Mouse (Mus musculus): ENCODE data around the gene Gm19402. TPM values are rescaled to one million over a fixed set of nuclear protein-coding genes. Genes with fewer than 3 reads are reported as not detected.
"Not testable (repeated sequence)": the region's sequence is repeated elsewhere in the genome, so short reads cannot be mapped to it uniquely, and the experiment has no call there.

Gm19402 gene
- total RNA-seq (2012; rRNA removed) = not detected in 2 replicates
- not detected for polyA plus RNA-seq (2012; ENCODE audit: insufficient read depth in 1 of 2, insufficient read length in 2 of 2, low read depth in 1 of 2, low replicate concordance in 2 of 2, missing spikeins in 1 of 2)

- H3K36me3 ChIP-seq (ENCODE audit: control insufficient read depth in 1 of 2, insufficient read depth in 2 of 2, low read length in 2 of 2); H3K4me1 ChIP-seq (ENCODE audit: control insufficient read depth in 1 of 2, insufficient read depth in 2 of 2, low read length in 2 of 2): not testable (repeated sequence)
Measured at GRCm38 (mm10) chr10:77690356-77690807, at the start of gene Gm19402. TSS of gene Gm19402 (minus strand) at chr10:77690757.

DNA sequence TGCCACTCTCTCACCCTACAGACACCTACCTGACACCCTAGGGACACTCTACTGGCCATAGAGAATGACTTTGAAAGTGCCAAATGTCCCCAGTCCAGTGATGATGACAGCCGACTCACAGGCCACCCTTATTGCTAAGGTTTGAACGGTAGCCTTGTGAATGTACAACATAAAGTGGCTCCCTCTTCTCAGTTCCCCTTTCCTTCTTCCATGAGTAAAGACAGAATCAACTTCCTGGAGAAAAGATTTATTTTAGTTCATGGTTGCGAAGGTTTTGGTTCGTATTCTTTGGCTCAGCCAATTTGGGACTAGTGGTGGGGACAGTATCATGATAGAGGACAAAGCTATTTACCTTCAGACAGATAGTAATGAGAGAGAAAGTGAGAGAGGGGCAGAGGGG is 48.4 kb upstream of the Gm19402 start:
- Histone ChIP-seq H3K4me1 (ENCODE audit: control insufficient read depth in 1 of 2, insufficient read depth in 2 of 2, low read length in 2 of 2) (no peaks in the 10 kb centered on the region), H3K27ac (ENCODE audit: control insufficient read depth, low read depth, low read length) (no peak overlapping the region), H3K9me3 (replicated peaks; ENCODE audit: insufficient read depth, low read length) (no peaks in the 10 kb centered on the region), H3K27me3 (ENCODE audit: control insufficient read depth in 1 of 2, insufficient read depth in 2 of 2, low read length in 2 of 2) (peaks cover 4 to 10% of the 10 kb centered on the region in 2 experiments), H3K9ac (ENCODE audit: control insufficient read depth, low read depth, low read length, poor library complexity, severe bottlenecking) (no peak overlapping the region), H3K4me3 (ENCODE audit: control insufficient read depth in 1 of 2, insufficient read depth in 1 of 2, low read depth in 2 of 2, low read length in 2 of 2) (no peak overlapping the region), H3K36me3 (ENCODE audit: control insufficient read depth in 1 of 2, insufficient read depth in 2 of 2, low read length in 2 of 2) (no peaks in the 10 kb centered on the region), H3K79me2 (ENCODE audit: control insufficient read depth, insufficient read depth, low read length, poor library complexity) (no peaks in the 10 kb centered on the region)
- no peak for DNase-seq (ENCODE audit: low read depth, low spot score)
- no peak for TF ChIP-seq RCOR1 (IDR thresholded peaks at IDR 0.05; ENCODE audit: low read depth, low read length)
- no peak for TF ChIP-seq ZKSCAN1 (IDR thresholded peaks at IDR 0.05; ENCODE audit: low read depth, low read length)
- no peak for TF ChIP-seq UBTF (IDR thresholded peaks at IDR 0.05; ENCODE audit: borderline replicate concordance, insufficient read depth, low read depth, low read length)
- TF ChIP-seq POLR2AphosphoS2 (IDR thresholded peaks at IDR 0.05; ENCODE audit: low read length) = no peak
- TF ChIP-seq MEF2A (IDR thresholded peaks at IDR 0.05; ENCODE audit: extremely low read depth, insufficient replicate concordance, low read depth, low read length, poor library complexity, severe bottlenecking) = no peak
- TF ChIP-seq BHLHE40 (IDR thresholded peaks at IDR 0.05; ENCODE audit: borderline replicate concordance, low read depth, low read length) = no peak
- no peak for TF ChIP-seq CTCF (IDR thresholded peaks at IDR 0.05 in 2 of 3, conservative IDR thresholded peaks at IDR 0.05 in 1 of 3; ENCODE audit: control insufficient read depth in 1 of 3, insufficient read depth in 1 of 3, low read depth in 2 of 3, low read length in 3 of 3, poor library complexity in 1 of 3, severe bottlenecking in 1 of 3)
- no peak for TF ChIP-seq USF2 (IDR thresholded peaks at IDR 0.05; ENCODE audit: borderline replicate concordance in 1 of 2, insufficient read depth in 1 of 2, low read depth in 1 of 2, low read length in 2 of 2)

More at GRCm38 (mm10) chr10:77690356-77690807, at the start of gene Gm19402:
- DNase-seq (ENCODE audit: low read depth, low spot score); H3K4me3 ChIP-seq (ENCODE audit: control insufficient read depth in 1 of 2, insufficient read depth in 1 of 2, low read depth in 2 of 2, low read length in 2 of 2); H3K79me2 ChIP-seq (ENCODE audit: control insufficient read depth, insufficient read depth, low read length, poor library complexity); H3K27ac ChIP-seq (ENCODE audit: control insufficient read depth, low read depth, low read length); H3K9me3 ChIP-seq (replicated peaks; ENCODE audit: insufficient read depth, low read length); H3K9ac ChIP-seq (ENCODE audit: control insufficient read depth, low read depth, low read length, poor library complexity, severe bottlenecking): not testable (repeated sequence)
- peaks cover 8 to 14% of the 10 kb centered on the region in 2 experiments for H3K27me3 ChIP-seq (ENCODE audit: control insufficient read depth in 1 of 2, insufficient read depth in 2 of 2, low read length in 2 of 2)

DNA sequence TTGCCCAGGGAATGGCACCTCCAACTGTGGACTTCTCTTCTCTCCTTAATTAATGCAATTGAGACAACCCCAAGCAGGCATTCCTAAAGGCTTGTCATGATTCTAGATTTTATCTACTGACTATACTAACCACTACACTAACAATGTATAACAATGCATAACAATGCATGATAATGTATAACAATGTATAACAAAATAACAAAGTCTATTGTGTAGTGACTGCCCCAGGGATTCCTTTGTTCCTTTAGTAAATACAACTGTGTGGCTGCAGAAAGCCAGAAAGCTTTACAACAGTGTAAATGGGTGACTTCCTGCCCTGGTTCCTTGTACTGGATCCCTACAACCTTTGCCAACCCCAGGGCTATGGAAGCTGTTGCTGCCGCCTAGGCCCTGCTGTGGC is 45.4 kb upstream of the Gm19402 start:
- Histone ChIP-seq H3K9ac (ENCODE audit: control insufficient read depth, low read depth, low read length, poor library complexity, severe bottlenecking) (no peak overlapping the region), H3K27me3 (ENCODE audit: control insufficient read depth in 1 of 2, insufficient read depth in 2 of 2, low read length in 2 of 2) (peaks cover 5 to 12% of the 10 kb centered on the region in 2 experiments), H3K4me3 (ENCODE audit: control insufficient read depth in 1 of 2, insufficient read depth in 1 of 2, low read depth in 2 of 2, low read length in 2 of 2) (no peak overlapping the region), H3K79me2 (ENCODE audit: control insufficient read depth, insufficient read depth, low read length, poor library complexity) (no peaks in the 10 kb centered on the region), H3K9me3 (replicated peaks; ENCODE audit: insufficient read depth, low read length) (no peaks in the 10 kb centered on the region), H3K36me3 (ENCODE audit: control insufficient read depth in 1 of 2, insufficient read depth in 2 of 2, low read length in 2 of 2) (no peaks in the 10 kb centered on the region), H3K27ac (ENCODE audit: control insufficient read depth, low read depth, low read length) (no peak overlapping the region), H3K4me1 (ENCODE audit: control insufficient read depth in 1 of 2, insufficient read depth in 2 of 2, low read length in 2 of 2) (no peaks in the 10 kb centered on the region)
- no peak for DNase-seq (ENCODE audit: low read depth, low spot score)
- no peak for TF ChIP-seq ETS1 (IDR thresholded peaks at IDR 0.05; ENCODE audit: low read depth, low read length)

All from MEL (cell line).